Mouse (Mus musculus) lung, adult 2 months (tissue): Measurements from ENCODE around the gene Adssl1. TPM values are rescaled to one million over a fixed set of nuclear protein-coding genes. Genes with fewer than 3 reads are reported as not detected.

Experiments
- DNase-seq: peaks from one replicate; pipeline ENCODE4 v3.0.0; 2022
- H3K4me1 ChIP-seq: fragments of 200-500 bp; 2 replicates; pipeline ENCODE4 v1.6.1; 2011; ENCODE audit warnings: low read length; ENCODE audit not compliant: control insufficient read depth, insufficient read depth
- H3K4me3 ChIP-seq: fragments of 200-500 bp; replicated peaks from 2 replicates; pipeline ENCODE3; 2011; ENCODE audit warnings: low read depth, mild to moderate bottlenecking, control low read depth, low read length; ENCODE audit errors: extremely low read depth
- CTCF ChIP-seq: fragments of 200-500 bp; IDR thresholded peaks from 2 replicates; pipeline ENCODE4 v1.5.1; 2011; ENCODE audit warnings: mild to moderate bottlenecking, low read length, control low read depth; ENCODE audit not compliant: insufficient read depth
- POLR2A ChIP-seq: fragments of 200-500 bp; IDR thresholded peaks from 2 replicates; pipeline ENCODE4 v1.6.1; 2011; ENCODE audit warnings: low read depth, mild to moderate bottlenecking, control low read depth, low read length, borderline replicate concordance; ENCODE audit errors: extremely low read depth
- WGBS: fragments of 180-500 bp; shearing (Covaris S2); methylation state at CpG from one replicate; pipeline ENCODE4 v1.1.7; 2018; 5-methylcytosine and 5-hydroxymethylcytosine counted together
- polyA plus RNA-seq: library from polyadenylated mRNA; depleted of rRNA; stranded (reverse); fragments of >200 nt; gene quantifications from 2 replicates; pipeline ENCODE4 v1.2.3, GENCODE M21; 2012

Adssl1 gene
- polyA plus RNA-seq, 1 experiment = 39.0 TPM

GRCm38 (mm10) chr12:112644180-112644854 lies 24.5 kb downstream of the Adssl1 start, which contains the start of gene Siva1:
Gene Siva1 (plus strand): TSS chr12:112644679.
- under 1% methylated on average over 44 of the region's 46 CpGs for WGBS
- Histone ChIP-seq H3K4me1 (0 out of 2 replicates have a peak, but pooled peaks cover 3% of the 10 kb centered on the region), H3K4me3 (peak within 1 kb of the TSS; percentile 63)
- no peak for TF ChIP-seq POLR2A
- no peak for TF ChIP-seq CTCF
- peak; percentile 97 for DNase-seq

GRCm38 (mm10) chr12:112644855-112645506 lies 25.1 kb downstream of the Adssl1 start:
- TF ChIP-seq CTCF (no peak), POLR2A (peak; percentile 84; the same call in 1 of the 2 replicates)
- Histone ChIP-seq H3K4me1 (0 out of 2 replicates have a peak, but pooled peaks cover 3% of the 10 kb centered on the region), H3K4me3 (peak overlapping the region; percentile 63)
- under 1% methylated on average over 75 of the region's 75 CpGs for WGBS
- DNase-seq = no peak

- H3K4me3 ChIP-seq = no peak overlapping the region
- no peak for TF ChIP-seq CTCF
- no peak for TF ChIP-seq POLR2A
- no peak for DNase-seq
- 0 out of 2 replicates have a peak, but pooled peaks cover 3% of the 10 kb centered on the region for H3K4me1 ChIP-seq
- 50% methylated on average over 6 of the region's 6 CpGs for WGBS
Measured at GRCm38 (mm10) chr12:112646139-112646538, 26.3 kb downstream of the Adssl1 start.

- WGBS = 78% methylated on average over 5 of the region's 5 CpGs
- DNase-seq = no peak
- no peak overlapping the region for H3K4me3 ChIP-seq
- 0 out of 2 replicates have a peak, but pooled peaks cover 3% of the 10 kb centered on the region for H3K4me1 ChIP-seq
- TF ChIP-seq POLR2A = no peak
- no peak for TF ChIP-seq CTCF
Measured at GRCm38 (mm10) chr12:112648081-112648480, 28.2 kb downstream of the Adssl1 start.

GRCm38 (mm10) chr12:112651778-112652439 lies 32.1 kb downstream of the Adssl1 start:
- H3K4me3 ChIP-seq = no peak overlapping the region
- WGBS = 48% methylated on average over 5 of the region's 5 CpGs
- TF ChIP-seq CTCF (no peak), POLR2A (no peak)
- DNase-seq = no peak
- H3K4me1 ChIP-seq = no peaks in the 10 kb centered on the region

- DNase-seq = peak; percentile 83
- WGBS = 39% methylated on average over 7 of the region's 7 CpGs
- Histone ChIP-seq H3K4me3 (no peak overlapping the region), H3K4me1 (no peaks in the 10 kb centered on the region)
- TF ChIP-seq CTCF = peak; percentile 98
- no peak for TF ChIP-seq POLR2A
Measured at GRCm38 (mm10) chr12:112653157-112653824, 33.4 kb downstream of the Adssl1 start.

GRCm38 (mm10) chr12:112654076-112654475 lies 34.2 kb downstream of the Adssl1 start:
- no peak for DNase-seq
- Histone ChIP-seq H3K4me3 (no peak overlapping the region), H3K4me1 (no peaks in the 10 kb centered on the region)
- 94% methylated on average over 5 of the region's 5 CpGs for WGBS
- TF ChIP-seq CTCF (no peak), POLR2A (no peak)

GRCm38 (mm10) chr12:112658619-112659018 lies 38.8 kb downstream of the Adssl1 start:
- no peak for DNase-seq
- TF ChIP-seq CTCF (no peak), POLR2A (no peak)
- H3K4me3 ChIP-seq = no peak overlapping the region
- WGBS = 78% methylated on average over 7 of the region's 7 CpGs
- H3K4me1 ChIP-seq = no peaks in the 10 kb centered on the region; the same call in 1 of the 2 replicates

- DNase-seq = peak; percentile 73
- WGBS = 71% methylated on average over 6 of the region's 6 CpGs
- TF ChIP-seq POLR2A = no peak
- 0 out of 2 replicates have a peak, but pooled peaks have one; percentile 19 for TF ChIP-seq CTCF
- Histone ChIP-seq H3K4me1 (peaks cover under 1% of the 10 kb centered on the region; the same call in 1 of the 2 replicates), H3K4me3 (no peak overlapping the region)
Measured at GRCm38 (mm10) chr12:112659109-112659508, 39.3 kb downstream of the Adssl1 start.
